Mouse (Mus musculus) small intestine, adult 2 months (tissue): ENCODE measurements around the gene Tsc22d4.

ENCODE experiments used
- CTCF ChIP-seq: fragments of 200-500 bp; IDR thresholded peaks from 2 replicates; pipeline ENCODE4 v1.5.1; 2012; ENCODE audit warnings: low read depth, mild to moderate bottlenecking, control low read depth, inconsistent platforms, low read length, moderate library complexity, mixed read lengths; ENCODE audit not compliant: insufficient replicate concordance, insufficient read length; ENCODE audit errors: extremely low read depth
- POLR2A ChIP-seq: fragments of 200-500 bp; IDR thresholded peaks from 2 replicates; pipeline ENCODE4 v1.6.1; 2012; ENCODE audit warnings: low read depth, mild to moderate bottlenecking, control low read depth, inconsistent platforms, low read length, moderate library complexity

- TF ChIP-seq POLR2A, result no peak
- TF ChIP-seq CTCF, result no peak
Measured at GRCm38 (mm10) chr5:137817466-137818222, 72.1 kb downstream of the Tsc22d4 start.
